Mouse (Mus musculus) adrenal gland, postnatal 10 days (tissue): ENCODE measurements around the gene H2al1b. TPM values are rescaled to one million over a fixed set of nuclear protein-coding genes. Genes with fewer than 3 reads are reported as not detected.

Experiments used
- DNase-seq: peaks from one replicate; pipeline ENCODE4 v3.0.0; 2021; ENCODE audit warnings: mixed read lengths
- total RNA-seq, 2 experiments: library from RNA; stranded (reverse); gene quantifications; 2 replicates each; pipeline ENCODE4 v1.2.3; 2021

The H2al1b gene
- total RNA-seq, 2 experiments from 2014 or later = not detected

GRCm38 (mm10) chrX:11346756-11347155 lies 44.5 kb downstream of the H2al1b start:
- DNase-seq = no peak

Other genes starting within 250 kb of the H2al1b start
- gene H2al1a, start 3.2 kb upstream of the H2al1b start, total RNA-seq = not detected
- gene H2al1c, start 3.2 kb downstream of the H2al1b start, total RNA-seq = not detected
- not detected for gene H2al1d, start 6.4 kb downstream of the H2al1b start, total RNA-seq
- not detected for gene H2al1e, start 9.5 kb downstream of the H2al1b start, total RNA-seq
- not detected for gene H2al1f, start 12.7 kb downstream of the H2al1b start, total RNA-seq
- gene H2al1g, start 15.8 kb downstream of the H2al1b start, total RNA-seq = not detected
- not detected for gene H2al1h, start 19.1 kb downstream of the H2al1b start, total RNA-seq
- not detected for gene H2al1i, start 22.2 kb downstream of the H2al1b start, total RNA-seq
- not detected for gene H2al1j, start 25.4 kb downstream of the H2al1b start, total RNA-seq